Mouse (Mus musculus): ENCODE measurements around the gene Nell2. TPM values are rescaled to one million over a fixed set of nuclear protein-coding genes. Genes with fewer than 3 reads are reported as not detected.

Nell2 gene
- polyA plus RNA-seq, 1 experiment, result 0.35 TPM

DNA sequence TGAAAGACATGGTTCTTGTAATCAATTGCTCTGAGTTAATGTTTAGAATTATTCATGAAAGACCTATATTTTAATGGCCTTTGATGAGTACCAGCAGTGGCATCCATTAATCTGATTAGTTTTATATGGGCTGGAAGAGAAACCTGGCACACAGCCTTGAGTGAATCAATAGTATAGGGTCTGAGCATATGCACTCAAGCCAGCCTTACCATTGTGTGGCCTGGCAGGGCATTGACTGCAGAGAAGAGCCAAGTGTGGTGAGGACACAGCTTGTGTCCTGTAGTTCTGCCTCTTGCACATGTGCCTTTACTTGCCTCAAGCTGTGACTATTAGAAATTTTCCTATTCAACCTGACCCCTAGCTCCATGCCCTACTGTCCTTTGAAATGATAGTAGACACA, 426.8 kb downstream of the Nell2 start:
- no peak for DNase-seq (ENCODE audit: low read depth)

DNA sequence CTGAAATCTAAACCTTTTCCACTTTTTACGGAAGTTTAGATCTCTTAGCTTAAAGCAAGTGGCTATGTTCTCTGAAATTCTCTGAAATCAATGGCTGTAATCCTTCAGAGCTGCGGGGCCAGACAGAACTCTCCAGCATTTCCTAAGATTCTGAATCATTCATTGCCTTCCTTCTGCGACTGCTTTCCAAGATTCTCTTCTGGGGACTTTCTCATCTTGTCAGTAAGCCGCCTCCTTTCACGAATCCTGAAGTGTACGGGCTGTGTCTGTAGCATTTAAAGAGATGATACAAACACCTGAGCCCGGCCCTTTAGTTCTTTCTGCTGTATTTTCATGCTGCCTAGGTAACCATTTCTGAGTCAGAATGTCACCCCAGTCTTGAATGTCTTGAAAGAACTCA, 428.2 kb downstream of the Nell2 start:
- no peak for DNase-seq (ENCODE audit: low read depth)

- no peak for DNase-seq (ENCODE audit: low read depth)
Observed at GRCm38 (mm10) chr15:95085962-95086361, 442.4 kb downstream of the Nell2 start.

DNA sequence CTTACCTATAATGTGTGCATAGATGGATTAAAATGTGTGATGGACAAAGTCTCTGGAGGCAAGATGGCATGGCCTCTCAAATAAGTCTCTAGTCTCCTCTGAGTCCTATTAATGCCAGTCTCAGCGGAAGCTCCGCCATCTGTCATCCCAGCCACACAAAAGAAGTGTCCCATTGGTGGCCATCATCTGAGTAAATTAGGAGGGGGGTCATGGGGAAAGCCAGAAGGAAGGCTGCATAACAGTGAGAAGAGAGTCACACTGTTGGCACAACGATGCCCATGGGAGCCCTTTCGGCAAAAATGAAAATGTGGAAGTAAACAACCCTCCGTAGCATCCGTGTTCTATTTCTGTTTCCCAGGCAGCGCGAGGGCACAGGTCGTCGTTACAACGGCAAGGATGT, 446.7 kb downstream of the Nell2 start:
- DNase-seq (ENCODE audit: low read depth), result no peak

DNA sequence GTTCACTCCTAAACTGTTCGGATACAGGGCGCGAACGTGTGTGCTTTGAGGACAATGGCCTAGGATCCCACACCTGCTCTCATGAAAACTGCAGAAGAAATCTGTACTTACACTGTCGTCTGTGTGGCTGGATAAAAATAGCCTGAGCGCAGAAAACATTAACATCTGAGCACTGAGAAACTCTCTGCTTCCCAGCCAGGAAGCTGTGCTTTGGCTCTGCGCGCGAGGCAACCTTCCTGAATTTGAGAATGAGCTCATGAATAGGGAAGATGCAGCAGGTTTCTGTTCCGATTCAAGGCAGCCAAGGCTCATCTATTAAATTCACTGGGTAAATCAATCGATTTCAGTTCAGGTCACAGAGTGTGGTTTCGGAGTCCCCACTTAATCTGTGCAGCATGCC, 453.0 kb downstream of the Nell2 start:
- DNase-seq (ENCODE audit: low read depth), result no peak

- DNase-seq (ENCODE audit: low read depth), result no peak
Observed at GRCm38 (mm10) chr15:95070881-95071280, 457.5 kb downstream of the Nell2 start.

GRCm38 (mm10) chr15:95068799-95069198, 459.6 kb downstream of the Nell2 start:
- DNase-seq (ENCODE audit: low read depth), result no peak

- no peak for DNase-seq (ENCODE audit: low read depth)
Observed at GRCm38 (mm10) chr15:95068023-95068422, 460.3 kb downstream of the Nell2 start.

DNA sequence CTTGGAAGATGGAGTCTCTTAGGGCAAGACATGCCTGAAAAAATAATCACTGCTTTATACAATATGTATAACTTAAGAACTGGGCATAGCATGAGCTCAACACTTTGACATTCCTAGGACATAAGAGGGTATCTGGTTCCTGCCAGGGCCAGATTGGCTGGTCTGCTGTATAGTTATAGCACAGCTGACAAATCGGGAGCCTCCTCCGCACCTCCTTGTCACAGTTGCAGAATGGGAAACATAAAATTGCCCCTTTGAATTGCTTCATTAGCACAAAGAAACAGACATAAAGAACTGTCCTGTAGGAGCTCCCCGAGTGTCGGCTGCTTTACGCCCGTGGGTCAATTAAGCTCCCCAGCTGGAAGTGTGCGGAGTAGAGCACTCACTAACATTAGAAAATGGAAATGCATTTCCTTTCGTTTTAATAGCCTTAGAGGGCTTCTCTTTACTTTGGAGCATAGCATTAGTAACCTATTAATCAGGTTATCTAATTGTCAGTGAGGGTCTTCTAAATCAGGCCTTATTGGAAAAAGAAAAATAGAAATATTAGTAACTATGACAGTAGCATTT, 473.2 kb downstream of the Nell2 start:
- DNase-seq (ENCODE audit: low read depth), result no peak

GRCm38 (mm10) chr15:95049171-95049729, 479.1 kb downstream of the Nell2 start:
- DNase-seq (ENCODE audit: low read depth), result no peak

GRCm38 (mm10) chr15:95047486-95047885, 480.9 kb downstream of the Nell2 start:
- DNase-seq (ENCODE audit: low read depth), result no peak

GRCm38 (mm10) chr15:95044011-95044410, 484.3 kb downstream of the Nell2 start:
- DNase-seq (ENCODE audit: low read depth), result no peak

DNA sequence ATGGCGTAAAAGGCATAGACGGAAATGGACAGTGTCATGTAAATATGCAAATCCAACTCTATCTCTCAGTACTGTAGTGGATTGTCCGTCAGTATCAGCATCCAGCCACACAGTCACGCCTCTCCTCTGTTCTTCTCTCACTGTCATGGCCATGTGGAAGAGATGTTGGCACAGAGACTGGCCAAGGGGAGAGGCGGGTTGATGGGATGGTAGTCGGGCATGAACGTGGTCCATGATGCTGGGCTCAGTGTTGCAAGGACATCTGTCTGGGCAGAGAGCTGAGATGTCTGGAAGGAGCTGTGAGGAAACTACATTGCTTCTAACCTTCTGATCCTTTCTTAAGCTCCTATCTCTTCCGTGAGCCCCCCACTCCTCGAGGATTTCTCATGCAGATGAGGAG, 485.9 kb downstream of the Nell2 start:
- no peak for DNase-seq (ENCODE audit: low read depth)

- DNase-seq (ENCODE audit: low read depth), result no peak
Observed at GRCm38 (mm10) chr15:95029487-95029875, 498.9 kb downstream of the Nell2 start.

DNA sequence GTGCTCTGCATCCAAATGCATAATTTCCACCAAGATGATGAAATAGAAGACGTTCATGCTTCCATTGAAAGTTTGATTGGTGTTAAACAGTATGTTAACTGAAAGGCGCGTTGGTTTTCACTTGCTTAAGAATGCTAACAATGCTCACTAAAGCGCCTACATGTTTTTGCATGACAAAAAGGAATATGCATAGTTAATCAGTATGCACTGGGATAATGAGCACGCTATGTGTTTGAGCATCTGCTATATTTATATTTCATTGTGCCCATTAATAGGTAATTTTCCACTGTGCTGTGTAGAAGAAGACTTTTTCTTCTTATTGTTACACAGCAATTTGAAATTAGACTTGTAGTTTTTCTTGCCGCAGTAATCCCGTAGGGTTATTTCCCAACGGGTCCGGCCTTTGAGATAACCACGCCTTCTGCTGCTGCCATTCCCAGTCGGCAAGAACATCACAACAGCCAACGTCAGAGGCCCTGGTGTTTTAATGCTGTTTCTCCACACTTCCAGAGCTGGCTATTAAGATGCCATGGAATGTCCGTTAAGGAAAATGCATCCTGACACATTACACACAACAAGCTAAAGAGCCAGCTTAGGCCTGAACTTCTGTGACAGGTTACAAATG, 499.4 kb downstream of the Nell2 start:
- no peak for DNase-seq (ENCODE audit: low read depth)

Other genes starting within 250 kb of the Nell2 start
- gene Dbx2, start 127.4 kb upstream of the Nell2 start, polyA plus RNA-seq (2012; rRNA removed), result 0.54 and 0.62 TPM in 2 replicates

All from gonadal fat pad, adult 2 months (tissue).